Mouse (Mus musculus) C2C12 (cell line): ENCODE data around the gene Hdlbp.

Experiments used
- CEBPB ChIP-seq: IDR thresholded peaks from one replicate; pipeline ENCODE4 v1.6.1; 2011; ENCODE audit warnings: low read depth, mild to moderate bottlenecking, control low read depth, moderate library complexity
- CTCF ChIP-seq: IDR thresholded peaks from one replicate; pipeline ENCODE4 v1.5.1; 2011; ENCODE audit not compliant: control insufficient read depth, insufficient read depth, insufficient read length
- MAX ChIP-seq: IDR thresholded peaks from one replicate; pipeline ENCODE4 v1.6.1; 2011; ENCODE audit warnings: mild to moderate bottlenecking, control low read depth
- MYOD1 ChIP-seq: IDR thresholded peaks from one replicate; pipeline ENCODE4 v1.6.1; 2011; ENCODE audit warnings: low read depth; ENCODE audit not compliant: control insufficient read depth, insufficient read length
- MYOG ChIP-seq: IDR thresholded peaks from one replicate; pipeline ENCODE4 v1.6.1; 2011; ENCODE audit not compliant: control insufficient read depth, insufficient read length; ENCODE audit errors: extremely low read depth
- USF1 ChIP-seq: IDR thresholded peaks from one replicate; pipeline ENCODE4 v1.6.1; 2011; ENCODE audit warnings: low read depth, mild to moderate bottlenecking, control low read depth, moderate library complexity

GRCm38 (mm10) chr1:93445822-93446162 lies 32.8 kb downstream of the Hdlbp start:
- no peak for TF ChIP-seq CTCF
- TF ChIP-seq MYOG, result no peak
- TF ChIP-seq MAX, result no peak
- TF ChIP-seq MYOD1, result no peak
- no peak for TF ChIP-seq USF1
- no peak for TF ChIP-seq CEBPB
